Mouse (Mus musculus): ENCODE measurements at regions not wholly inside any gene's neighbourhood (a gene's known extent, or its start where the extent isn't known, plus 50 kb on each side); places are given as distances from the start of the nearest gene placed in this dataset.

- no peaks in the 10 kb centered on the region for H3K4me1 ChIP-seq (ENCODE audit: control insufficient read depth, insufficient read depth, low read length)
- H3K9me3 ChIP-seq (ENCODE audit: control insufficient read depth, low read length): no peaks in the 10 kb centered on the region
- WGBS: 83% methylated on average over 12 of the region's 12 CpGs
- H3K4me2 ChIP-seq (replicated peaks; ENCODE audit: low read depth, low read length): no peak overlapping the region
- no peak overlapping the region for H3K9ac ChIP-seq (ENCODE audit: low read depth, low read length)
- no peak for ATAC-seq (ENCODE audit: low FRiP score, low TSS enrichment)
- H3K27ac ChIP-seq (ENCODE audit: low read depth, low read length): no peak overlapping the region
- H3K27me3 ChIP-seq (ENCODE audit: control insufficient read depth, insufficient read depth, low read length): no peaks in the 10 kb centered on the region
- H3K36me3 ChIP-seq (ENCODE audit: control insufficient read depth, insufficient read depth, low read length): no peaks in the 10 kb centered on the region
- H3K4me3 ChIP-seq (ENCODE audit: low read length): no peak overlapping the region
These were observed 131.9 kb upstream of the Samsn1 start for GRCm38 (mm10) chr16:76153766-76154525.

GRCm38 (mm10) chr16:76149581-76149980, 127.5 kb upstream of the Samsn1 start:
- Histone ChIP-seq H3K9me3 (ENCODE audit: control insufficient read depth, low read length) (no peaks in the 10 kb centered on the region), H3K36me3 (ENCODE audit: control insufficient read depth, insufficient read depth, low read length) (no peaks in the 10 kb centered on the region), H3K27me3 (ENCODE audit: control insufficient read depth, insufficient read depth, low read length) (no peaks in the 10 kb centered on the region), H3K4me2 (replicated peaks; ENCODE audit: low read depth, low read length) (no peak overlapping the region), H3K9ac (ENCODE audit: low read depth, low read length) (no peak overlapping the region), H3K4me1 (ENCODE audit: control insufficient read depth, insufficient read depth, low read length) (no peaks in the 10 kb centered on the region), H3K27ac (ENCODE audit: low read depth, low read length) (no peak overlapping the region), H3K4me3 (ENCODE audit: low read length) (no peak overlapping the region)
- 82% methylated on average over 5 of the region's 5 CpGs for WGBS
- ATAC-seq (ENCODE audit: low FRiP score, low TSS enrichment): no peak

- Histone ChIP-seq H3K27ac (ENCODE audit: low read depth, low read length) (no peak overlapping the region), H3K36me3 (ENCODE audit: control insufficient read depth, insufficient read depth, low read length) (no peaks in the 10 kb centered on the region), H3K9me3 (ENCODE audit: control insufficient read depth, low read length) (no peaks in the 10 kb centered on the region), H3K4me1 (ENCODE audit: control insufficient read depth, insufficient read depth, low read length) (no peaks in the 10 kb centered on the region), H3K9ac (ENCODE audit: low read depth, low read length) (no peak overlapping the region), H3K4me3 (ENCODE audit: low read length) (no peak overlapping the region), H3K4me2 (replicated peaks; ENCODE audit: low read depth, low read length) (no peak overlapping the region), H3K27me3 (ENCODE audit: control insufficient read depth, insufficient read depth, low read length) (no peaks in the 10 kb centered on the region)
- WGBS: 96% methylated on average over 2 of the region's 2 CpGs
- ATAC-seq (ENCODE audit: low FRiP score, low TSS enrichment): no peak
These were observed 111.8 kb upstream of the Samsn1 start for GRCm38 (mm10) chr16:76133892-76134291.

GRCm38 (mm10) chr16:76130486-76130885, 108.4 kb upstream of the Samsn1 start:
- Histone ChIP-seq H3K4me2 (replicated peaks; ENCODE audit: low read depth, low read length) (no peak overlapping the region), H3K4me3 (ENCODE audit: low read length) (no peak overlapping the region), H3K36me3 (ENCODE audit: control insufficient read depth, insufficient read depth, low read length) (no peaks in the 10 kb centered on the region), H3K4me1 (ENCODE audit: control insufficient read depth, insufficient read depth, low read length) (no peaks in the 10 kb centered on the region), H3K27me3 (ENCODE audit: control insufficient read depth, insufficient read depth, low read length) (no peaks in the 10 kb centered on the region), H3K9ac (ENCODE audit: low read depth, low read length) (no peak overlapping the region), H3K9me3 (ENCODE audit: control insufficient read depth, low read length) (no peaks in the 10 kb centered on the region), H3K27ac (ENCODE audit: low read depth, low read length) (no peak overlapping the region)
- no peak for ATAC-seq (ENCODE audit: low FRiP score, low TSS enrichment)
- WGBS: 86% methylated on average over 9 of the region's 9 CpGs

DNA sequence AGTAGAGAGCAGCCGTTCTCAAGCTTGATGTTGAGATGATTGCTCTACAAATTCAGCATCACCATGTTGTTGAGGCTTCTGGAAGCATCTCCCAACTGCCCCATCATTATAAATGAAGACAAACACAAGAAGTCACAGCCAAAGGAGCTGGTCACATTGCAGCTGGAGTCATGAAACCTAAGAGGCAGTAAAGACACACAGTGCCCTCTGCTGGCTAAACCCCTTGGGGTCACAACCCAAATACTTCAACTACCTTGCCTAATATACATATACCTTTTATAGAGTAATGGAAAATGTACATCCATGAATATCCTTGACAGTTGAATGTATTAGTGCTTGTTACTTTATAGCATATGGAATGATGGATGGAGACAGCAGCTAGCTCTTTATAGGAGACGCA, 107.9 kb upstream of the Samsn1 start:
- H3K4me3 ChIP-seq (ENCODE audit: low read length): no peak overlapping the region
- no peaks in the 10 kb centered on the region for H3K36me3 ChIP-seq (ENCODE audit: control insufficient read depth, insufficient read depth, low read length)
- H3K4me1 ChIP-seq (ENCODE audit: control insufficient read depth, insufficient read depth, low read length): no peaks in the 10 kb centered on the region
- WGBS: 93% methylated on average over 2 of the region's 2 CpGs
- H3K9me3 ChIP-seq (ENCODE audit: control insufficient read depth, low read length): no peaks in the 10 kb centered on the region
- no peak overlapping the region for H3K27ac ChIP-seq (ENCODE audit: low read depth, low read length)
- ATAC-seq (ENCODE audit: low FRiP score, low TSS enrichment): no peak
- no peaks in the 10 kb centered on the region for H3K27me3 ChIP-seq (ENCODE audit: control insufficient read depth, insufficient read depth, low read length)
- no peak overlapping the region for H3K9ac ChIP-seq (ENCODE audit: low read depth, low read length)
- no peak overlapping the region for H3K4me2 ChIP-seq (replicated peaks; ENCODE audit: low read depth, low read length)

DNA sequence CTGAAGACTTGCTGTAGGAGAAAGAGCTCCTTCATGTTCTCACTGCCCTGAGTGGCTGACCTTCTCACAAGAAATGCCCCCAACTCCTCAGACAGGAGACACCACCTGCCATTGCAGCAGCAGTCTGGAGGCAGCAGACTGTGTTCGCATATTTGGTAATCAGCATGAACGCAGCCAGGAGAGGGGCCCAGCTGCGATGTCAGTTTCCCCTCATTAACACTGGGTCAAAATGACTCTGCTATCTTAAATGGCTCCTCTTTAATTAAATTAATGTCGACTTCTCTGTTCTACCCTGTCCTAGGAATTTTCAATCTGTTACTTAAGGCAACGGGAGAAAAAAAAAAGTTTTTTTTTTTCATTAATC, 100.9 kb upstream of the Samsn1 start:
- Histone ChIP-seq H3K9me3 (ENCODE audit: control insufficient read depth, low read length) (no peaks in the 10 kb centered on the region), H3K4me3 (ENCODE audit: low read length) (no peak overlapping the region), H3K9ac (ENCODE audit: low read depth, low read length) (no peak overlapping the region), H3K4me1 (ENCODE audit: control insufficient read depth, insufficient read depth, low read length) (no peaks in the 10 kb centered on the region), H3K27me3 (ENCODE audit: control insufficient read depth, insufficient read depth, low read length) (no peaks in the 10 kb centered on the region), H3K27ac (ENCODE audit: low read depth, low read length) (no peak overlapping the region), H3K36me3 (ENCODE audit: control insufficient read depth, insufficient read depth, low read length) (no peaks in the 10 kb centered on the region), H3K4me2 (replicated peaks; ENCODE audit: low read depth, low read length) (no peak overlapping the region)
- 57% methylated on average over 5 of the region's 5 CpGs for WGBS
- ATAC-seq (ENCODE audit: low FRiP score, low TSS enrichment): no peak

DNA sequence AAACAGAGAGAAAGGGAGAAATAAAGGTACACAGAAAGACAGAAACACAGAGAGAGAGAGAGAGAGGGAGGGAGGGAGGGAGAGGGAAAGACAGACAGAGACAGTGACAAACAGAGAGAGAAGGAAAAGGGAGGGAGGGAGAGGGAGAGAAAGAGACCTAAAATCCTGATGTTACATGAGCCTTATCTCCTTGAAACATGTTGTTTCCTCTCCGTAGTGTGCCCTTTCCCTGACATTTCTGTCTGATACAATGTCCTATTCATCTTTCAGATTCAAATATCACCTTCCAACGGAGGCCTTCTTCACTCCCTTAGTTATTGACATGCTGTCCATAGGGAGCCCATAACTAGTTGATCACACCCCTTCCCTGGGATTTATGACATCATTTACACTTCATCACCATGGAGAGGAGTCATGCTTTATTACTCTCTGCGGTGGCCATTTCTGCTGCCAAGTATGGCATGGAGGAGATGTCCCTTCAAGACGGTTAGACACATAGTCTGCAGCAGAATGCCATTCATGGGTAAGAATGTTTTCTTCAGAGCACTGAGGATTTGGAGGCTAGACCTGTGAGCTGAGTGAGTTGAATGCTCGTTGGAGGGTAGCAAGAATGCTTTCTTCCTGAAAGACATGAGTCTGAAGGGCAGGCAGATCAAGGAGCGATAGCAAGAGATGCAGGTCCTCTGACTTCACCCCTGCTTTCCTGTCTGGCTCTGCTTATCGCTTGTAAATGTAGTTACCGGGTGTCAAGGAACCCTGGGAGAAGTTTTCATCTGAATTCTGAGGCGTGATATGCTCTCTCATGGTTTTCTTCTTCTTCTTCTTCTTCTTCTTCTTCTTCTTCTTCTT, 100.3 kb upstream of the Samsn1 start:
- Histone ChIP-seq H3K4me2 (replicated peaks; ENCODE audit: low read depth, low read length) (no peak overlapping the region), H3K4me1 (ENCODE audit: control insufficient read depth, insufficient read depth, low read length) (no peaks in the 10 kb centered on the region), H3K36me3 (ENCODE audit: control insufficient read depth, insufficient read depth, low read length) (no peaks in the 10 kb centered on the region), H3K4me3 (ENCODE audit: low read length) (no peak overlapping the region), H3K27ac (ENCODE audit: low read depth, low read length) (no peak overlapping the region), H3K27me3 (ENCODE audit: control insufficient read depth, insufficient read depth, low read length) (no peaks in the 10 kb centered on the region), H3K9me3 (ENCODE audit: control insufficient read depth, low read length) (no peaks in the 10 kb centered on the region), H3K9ac (ENCODE audit: low read depth, low read length) (no peak overlapping the region)
- 72% methylated on average over 9 of the region's 9 CpGs for WGBS
- no peak for ATAC-seq (ENCODE audit: low FRiP score, low TSS enrichment)

GRCm38 (mm10) chr16:76120712-76121111, 98.6 kb upstream of the Samsn1 start:
- no peak overlapping the region for H3K27ac ChIP-seq (ENCODE audit: low read depth, low read length)
- WGBS: 97% methylated on average over 2 of the region's 2 CpGs
- no peaks in the 10 kb centered on the region for H3K36me3 ChIP-seq (ENCODE audit: control insufficient read depth, insufficient read depth, low read length)
- H3K9ac ChIP-seq (ENCODE audit: low read depth, low read length): no peak overlapping the region
- H3K9me3 ChIP-seq (ENCODE audit: control insufficient read depth, low read length): no peaks in the 10 kb centered on the region
- no peak for ATAC-seq (ENCODE audit: low FRiP score, low TSS enrichment)
- H3K4me1 ChIP-seq (ENCODE audit: control insufficient read depth, insufficient read depth, low read length): no peaks in the 10 kb centered on the region
- no peaks in the 10 kb centered on the region for H3K27me3 ChIP-seq (ENCODE audit: control insufficient read depth, insufficient read depth, low read length)
- no peak overlapping the region for H3K4me2 ChIP-seq (replicated peaks; ENCODE audit: low read depth, low read length)
- no peak overlapping the region for H3K4me3 ChIP-seq (ENCODE audit: low read length)

DNA sequence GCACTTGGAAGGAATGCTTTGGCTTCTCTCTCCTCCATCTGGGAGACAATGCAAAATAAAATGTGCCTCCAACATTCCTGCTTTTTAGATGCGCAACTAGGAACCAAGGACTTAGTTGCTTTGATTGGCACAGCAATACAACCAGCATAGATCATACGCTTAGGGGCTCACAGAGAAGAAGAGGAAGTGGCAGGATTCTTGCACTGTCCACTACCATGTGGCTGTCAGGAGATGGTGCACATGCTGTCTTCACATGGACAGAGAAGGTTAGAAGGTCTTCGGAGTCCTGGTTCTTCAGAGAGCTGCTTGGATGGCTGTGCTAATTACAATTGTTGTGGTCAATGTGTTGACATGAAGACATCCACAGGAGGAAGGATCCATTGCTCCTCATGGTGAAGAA, 88.3 kb upstream of the Samsn1 start:
- no peaks in the 10 kb centered on the region for H3K4me1 ChIP-seq (ENCODE audit: control insufficient read depth, insufficient read depth, low read length)
- no peak overlapping the region for H3K4me2 ChIP-seq (replicated peaks; ENCODE audit: low read depth, low read length)
- no peaks in the 10 kb centered on the region for H3K27me3 ChIP-seq (ENCODE audit: control insufficient read depth, insufficient read depth, low read length)
- 88% methylated on average over 3 of the region's 3 CpGs for WGBS
- no peaks in the 10 kb centered on the region for H3K36me3 ChIP-seq (ENCODE audit: control insufficient read depth, insufficient read depth, low read length)
- H3K27ac ChIP-seq (ENCODE audit: low read depth, low read length): no peak overlapping the region
- H3K9ac ChIP-seq (ENCODE audit: low read depth, low read length): no peak overlapping the region
- no peak overlapping the region for H3K4me3 ChIP-seq (ENCODE audit: low read length)
- no peak for ATAC-seq (ENCODE audit: low FRiP score, low TSS enrichment)
- no peaks in the 10 kb centered on the region for H3K9me3 ChIP-seq (ENCODE audit: control insufficient read depth, low read length)
